Mouse (Mus musculus) small intestine, adult 2 months (tissue): ENCODE measurements at regions not wholly inside any gene's neighbourhood (a gene's known extent, or its start where the extent isn't known, plus 50 kb on each side); places are given as distances from the start of the nearest gene placed in this dataset.

Experiments
- CTCF ChIP-seq: fragments of 200-500 bp; IDR thresholded peaks from 2 replicates; pipeline ENCODE4 v1.5.1; 2012; ENCODE audit warnings: low read depth, mild to moderate bottlenecking, control low read depth, inconsistent platforms, low read length, moderate library complexity, mixed read lengths; ENCODE audit not compliant: insufficient replicate concordance, insufficient read length; ENCODE audit errors: extremely low read depth
- POLR2A ChIP-seq: fragments of 200-500 bp; IDR thresholded peaks from 2 replicates; pipeline ENCODE4 v1.6.1; 2012; ENCODE audit warnings: low read depth, mild to moderate bottlenecking, control low read depth, inconsistent platforms, low read length, moderate library complexity

DNA sequence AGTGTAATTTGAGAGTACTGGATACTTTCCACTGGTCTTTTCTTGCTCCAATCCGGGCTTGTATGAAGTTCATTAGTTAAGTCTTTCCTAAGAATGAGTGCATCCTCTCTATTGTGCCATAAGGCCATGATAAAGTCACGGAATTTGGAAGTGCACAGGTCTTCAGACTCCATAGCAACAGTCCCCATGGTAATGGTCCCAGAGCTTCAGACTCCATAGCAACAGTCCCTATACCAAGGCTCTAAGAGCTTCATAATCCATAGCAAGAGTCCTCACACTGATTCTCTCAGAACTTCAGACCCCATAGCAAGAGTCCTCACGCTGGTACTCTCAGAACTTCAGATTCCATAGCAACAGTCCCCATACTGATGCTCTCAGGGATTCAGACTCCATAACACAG is 214.5 kb upstream of the Far2 start:
- TF ChIP-seq CTCF (no peak), POLR2A (no peak)
